Mouse (Mus musculus) midbrain, embryonic 15.5 days (tissue): ENCODE results near the gene Prpf31. TPM values are rescaled to one million over a fixed set of nuclear protein-coding genes. Genes with fewer than 3 reads are reported as not detected.

Experiments used
- ATAC-seq: fragments of 200-750 bp; cut with Nextera tagmentation; replicated peaks from 2 replicates; pipeline ENCODE4 v1.8.0; 2017; ENCODE audit warnings: moderate TSS enrichment
- H3K27ac ChIP-seq: fragments of 300-500 bp; sonication (generic); 2 replicates; pipeline ENCODE4 v1.5.1; 2015; ENCODE audit warnings: mild to moderate bottlenecking, inconsistent platforms
- H3K27me3 ChIP-seq: fragments of 300-500 bp; sonication (generic); replicated peaks from 2 replicates; pipeline ENCODE4 v1.6.1; 2015; ENCODE audit warnings: inconsistent platforms
- H3K36me3 ChIP-seq: fragments of 300-500 bp; sonication (generic); replicated peaks from 2 replicates; pipeline ENCODE4 v1.6.1; 2015; ENCODE audit warnings: inconsistent platforms
- H3K4me1 ChIP-seq: fragments of 300-500 bp; sonication (generic); 2 replicates; pipeline ENCODE4 v1.6.1; 2015; ENCODE audit warnings: inconsistent platforms
- H3K4me2 ChIP-seq: fragments of 300-500 bp; sonication (generic); 2 replicates; pipeline ENCODE4 v1.6.1; 2015; ENCODE audit warnings: inconsistent platforms, mild to moderate bottlenecking, moderate library complexity
- H3K4me3 ChIP-seq: fragments of 300-500 bp; sonication (generic); 2 replicates; pipeline ENCODE4 v1.5.1; 2015; ENCODE audit warnings: mild to moderate bottlenecking, inconsistent platforms
- H3K9ac ChIP-seq: fragments of 300-500 bp; sonication (generic); 2 replicates; pipeline ENCODE4 v1.6.1; 2015; ENCODE audit warnings: mild to moderate bottlenecking, inconsistent platforms
- H3K9me3 ChIP-seq: fragments of 300-500 bp; sonication (generic); 2 replicates; pipeline ENCODE4 v1.6.1; 2016; ENCODE audit warnings: inconsistent platforms
- WGBS: fragments of 180-500 bp; shearing (Covaris S2); methylation state at CpG from one replicate; pipeline ENCODE4 v1.1.7; 2015; ENCODE audit warnings: mixed read lengths; 5-methylcytosine and 5-hydroxymethylcytosine counted together
- polyA plus RNA-seq: library from polyadenylated mRNA; unstranded; fragments of >200 nt; fragmentation: Nextera tagmentation; extraction: Ambion mirVana; gene quantifications from 2 replicates; pipeline ENCODE4 v1.2.1, GENCODE M21; 2015

Prpf31 gene
- polyA plus RNA-seq, 1 experiment from 2014 or later = 93.2 TPM

DNA sequence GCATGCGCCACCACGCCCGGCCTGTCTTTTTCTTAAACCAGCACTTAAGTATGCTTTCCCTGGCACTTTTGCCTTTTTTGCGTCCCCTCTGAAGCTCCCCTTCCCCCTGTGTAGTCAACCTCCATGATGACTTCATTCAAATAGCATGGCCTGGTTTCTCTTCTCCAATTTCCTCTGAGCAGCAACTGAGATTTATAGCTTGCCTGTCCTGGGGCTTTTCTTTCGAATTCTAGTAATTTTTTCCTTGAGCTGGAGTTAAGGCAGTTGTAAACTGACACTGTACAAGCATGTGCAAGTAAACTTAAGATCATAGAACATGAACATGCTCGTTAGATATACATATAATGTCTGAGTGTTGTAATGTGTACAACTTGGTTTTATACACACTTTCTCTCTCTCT lies 22.4 kb upstream of the Prpf31 start:
- Histone ChIP-seq H3K4me1 (no peaks in the 10 kb centered on the region), H3K27ac (no peak overlapping the region), H3K9ac (no peak overlapping the region), H3K27me3 (no peaks in the 10 kb centered on the region), H3K9me3 (no peaks in the 10 kb centered on the region), H3K36me3 (no peaks in the 10 kb centered on the region), H3K4me2 (no peak overlapping the region), H3K4me3 (no peak overlapping the region)
- ATAC-seq = no peak
- WGBS = 90% methylated on average over 6 of the region's 6 CpGs

DNA sequence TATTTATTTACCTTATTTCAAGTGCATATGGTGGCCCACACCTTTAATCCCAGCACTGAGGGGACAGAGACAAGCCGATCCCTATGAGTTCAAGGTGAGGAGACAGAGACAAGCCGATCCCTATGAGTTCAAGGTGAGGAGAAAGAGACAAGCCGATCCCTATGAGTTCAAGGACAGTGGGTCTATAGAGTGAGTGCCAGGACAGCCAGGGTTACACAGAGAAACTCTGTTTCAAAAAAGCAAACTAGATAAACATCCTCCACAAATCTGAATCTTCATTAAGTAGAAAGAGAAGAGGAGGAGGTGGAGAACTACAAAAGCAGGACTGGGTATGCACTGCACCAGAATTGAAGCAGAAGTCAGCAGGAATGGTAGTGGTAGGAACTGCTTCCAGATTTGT lies 21.1 kb upstream of the Prpf31 start:
- Histone ChIP-seq H3K4me3 (no peak overlapping the region), H3K27ac (no peak overlapping the region), H3K36me3 (no peaks in the 10 kb centered on the region), H3K4me1 (no peaks in the 10 kb centered on the region), H3K9ac (no peak overlapping the region), H3K27me3 (no peaks in the 10 kb centered on the region), H3K4me2 (no peak overlapping the region), H3K9me3 (no peaks in the 10 kb centered on the region)
- ATAC-seq = no peak
- WGBS = 93% methylated on average over 3 of the region's 3 CpGs

DNA sequence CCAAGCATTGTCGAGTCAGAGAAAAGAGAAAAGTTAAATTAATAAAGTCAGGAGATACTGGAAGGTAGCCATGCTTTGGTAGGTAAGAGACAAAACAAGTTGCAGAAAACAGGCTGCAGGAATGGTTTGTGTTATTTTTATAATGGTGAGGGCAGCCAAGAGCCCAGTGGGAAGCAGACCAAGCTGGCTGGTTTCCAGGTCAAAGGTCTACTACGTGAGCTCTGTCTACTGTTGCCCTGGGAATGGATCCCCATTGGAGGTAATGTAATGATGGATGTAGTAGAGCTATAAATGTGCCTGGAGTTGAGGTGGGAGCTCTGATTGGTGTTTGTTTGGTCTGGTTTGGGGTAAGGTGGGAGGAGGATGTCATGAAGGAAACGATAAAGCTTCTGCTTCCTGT lies 20.7 kb upstream of the Prpf31 start:
- Histone ChIP-seq H3K9ac (no peak overlapping the region), H3K27me3 (no peaks in the 10 kb centered on the region), H3K4me1 (no peaks in the 10 kb centered on the region), H3K4me2 (no peak overlapping the region), H3K36me3 (no peaks in the 10 kb centered on the region), H3K9me3 (no peaks in the 10 kb centered on the region), H3K4me3 (no peak overlapping the region), H3K27ac (no peak overlapping the region)
- no peak for ATAC-seq
- 65% methylated on average over 3 of the region's 3 CpGs for WGBS

DNA sequence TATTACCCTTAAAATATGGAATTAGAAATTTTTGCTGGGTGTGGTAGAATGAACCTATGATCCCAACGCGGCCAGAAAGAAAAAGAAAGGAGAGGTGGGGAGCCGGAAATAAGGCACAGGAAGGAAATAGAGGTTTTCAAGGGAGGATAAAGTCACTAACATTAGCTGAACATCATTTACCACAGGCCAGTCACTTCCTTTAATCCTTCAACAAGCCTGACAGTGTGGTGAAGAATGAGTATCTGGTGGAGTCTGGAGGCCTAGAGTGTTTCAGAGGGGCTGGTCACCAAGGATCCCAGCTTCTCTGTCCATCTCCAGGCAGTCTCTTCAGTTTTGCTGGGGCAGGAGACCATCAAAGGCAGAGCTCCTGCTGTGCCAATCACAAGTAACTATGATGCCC lies 19.3 kb upstream of the Prpf31 start:
- Histone ChIP-seq H3K4me2 (no peak overlapping the region), H3K36me3 (no peaks in the 10 kb centered on the region), H3K9ac (no peak overlapping the region), H3K9me3 (no peaks in the 10 kb centered on the region), H3K27ac (no peak overlapping the region), H3K27me3 (no peaks in the 10 kb centered on the region), H3K4me3 (no peak overlapping the region), H3K4me1 (no peaks in the 10 kb centered on the region)
- 95% methylated on average over 3 of the region's 3 CpGs for WGBS
- no peak for ATAC-seq

DNA sequence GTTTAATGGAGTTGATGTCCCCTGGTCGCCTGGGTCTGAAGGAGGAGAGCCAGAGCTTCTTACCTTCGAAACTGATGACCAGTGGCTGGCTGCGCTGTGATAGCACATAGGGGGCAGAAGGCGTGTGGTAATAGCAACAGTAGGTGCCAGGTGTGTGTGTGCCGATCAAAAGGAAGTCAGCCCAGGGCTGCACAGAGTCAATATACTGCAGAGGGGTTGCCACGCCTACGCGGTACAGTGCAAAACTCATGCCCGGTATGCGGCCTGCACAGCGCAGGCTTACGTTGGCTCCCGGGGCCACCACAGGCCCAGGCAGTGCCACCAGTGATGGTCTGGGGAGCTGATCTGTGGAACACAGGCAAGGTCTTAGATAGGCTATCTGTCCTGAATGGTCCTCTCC lies 18.8 kb upstream of the Prpf31 start:
- no peak overlapping the region for H3K9ac ChIP-seq
- no peak overlapping the region for H3K27ac ChIP-seq
- no peak overlapping the region for H3K4me2 ChIP-seq
- H3K4me3 ChIP-seq = no peak overlapping the region
- no peaks in the 10 kb centered on the region for H3K9me3 ChIP-seq
- no peaks in the 10 kb centered on the region for H3K4me1 ChIP-seq
- no peaks in the 10 kb centered on the region for H3K27me3 ChIP-seq
- H3K36me3 ChIP-seq = no peaks in the 10 kb centered on the region
- WGBS = 90% methylated on average over 12 of the region's 13 CpGs
- no peak for ATAC-seq

DNA sequence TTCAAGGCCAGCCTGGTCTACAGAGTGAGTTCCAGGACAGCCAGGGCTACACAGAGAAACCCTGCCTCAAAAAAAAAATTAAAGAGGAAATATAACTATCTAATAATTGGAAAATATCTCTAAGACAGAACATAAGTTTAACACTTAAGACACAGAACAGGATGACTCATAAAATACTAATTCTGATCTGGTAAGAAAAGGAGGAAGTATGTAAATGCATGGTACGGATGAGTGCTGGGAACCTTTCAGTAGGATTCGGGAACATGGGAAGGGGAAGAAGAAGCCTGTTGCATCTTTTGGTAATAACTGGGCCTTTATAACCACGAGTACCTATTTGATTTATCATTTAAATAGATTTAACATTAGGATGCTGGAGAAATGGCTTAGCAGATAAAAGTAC lies 15.8 kb upstream of the Prpf31 start:
- Histone ChIP-seq H3K27ac (no peak overlapping the region), H3K4me3 (no peak overlapping the region), H3K4me2 (no peak overlapping the region), H3K4me1 (peaks cover 19% of the 10 kb centered on the region), H3K36me3 (no peaks in the 10 kb centered on the region), H3K27me3 (no peaks in the 10 kb centered on the region), H3K9me3 (no peaks in the 10 kb centered on the region), H3K9ac (no peak overlapping the region)
- WGBS = 86% methylated on average over 3 of the region's 3 CpGs
- no peak for ATAC-seq

DNA sequence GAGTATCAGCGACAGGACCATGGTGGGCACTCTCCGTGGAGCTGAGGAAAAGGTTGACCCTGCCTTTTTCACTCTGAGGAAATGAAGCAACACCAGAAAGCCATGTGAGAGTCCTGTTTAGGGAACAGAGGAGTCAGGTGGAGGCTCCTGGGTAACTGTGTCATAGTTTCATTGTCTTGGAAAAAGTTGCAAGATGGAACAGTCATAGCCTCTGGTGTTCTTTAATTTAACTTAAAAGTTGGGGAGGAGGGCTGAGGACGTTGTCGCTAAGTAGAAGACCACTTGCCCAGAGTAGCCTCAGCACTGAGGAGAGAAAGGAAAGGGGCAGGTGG lies 13.8 kb upstream of the Prpf31 start, which contains the start of gene Oscar:
Oscar (minus strand) TSS at position 101 of the 332 bp plus-strand sequence.
- peaks cover 21% of the 10 kb centered on the region for H3K4me1 ChIP-seq
- 0 out of 2 replicates have a peak within 1 kb of the TSS, but pooled peaks have one; percentile 68 for H3K9ac ChIP-seq
- no peaks in the 10 kb centered on the region for H3K27me3 ChIP-seq
- 0 out of 2 replicates have a peak within 1 kb of the TSS, but pooled peaks have one; percentile 5 for H3K27ac ChIP-seq
- 85% methylated on average over 4 of the region's 4 CpGs for WGBS
- no peak for ATAC-seq
- H3K9me3 ChIP-seq = no peaks in the 10 kb centered on the region
- H3K36me3 ChIP-seq = 0 out of 2 replicates have a peak, but pooled peaks cover 11% of the 10 kb centered on the region
- peak within 1 kb of the TSS; percentile 68 for H3K4me3 ChIP-seq
- H3K4me2 ChIP-seq = peak within 1 kb of the TSS; percentile 58

DNA sequence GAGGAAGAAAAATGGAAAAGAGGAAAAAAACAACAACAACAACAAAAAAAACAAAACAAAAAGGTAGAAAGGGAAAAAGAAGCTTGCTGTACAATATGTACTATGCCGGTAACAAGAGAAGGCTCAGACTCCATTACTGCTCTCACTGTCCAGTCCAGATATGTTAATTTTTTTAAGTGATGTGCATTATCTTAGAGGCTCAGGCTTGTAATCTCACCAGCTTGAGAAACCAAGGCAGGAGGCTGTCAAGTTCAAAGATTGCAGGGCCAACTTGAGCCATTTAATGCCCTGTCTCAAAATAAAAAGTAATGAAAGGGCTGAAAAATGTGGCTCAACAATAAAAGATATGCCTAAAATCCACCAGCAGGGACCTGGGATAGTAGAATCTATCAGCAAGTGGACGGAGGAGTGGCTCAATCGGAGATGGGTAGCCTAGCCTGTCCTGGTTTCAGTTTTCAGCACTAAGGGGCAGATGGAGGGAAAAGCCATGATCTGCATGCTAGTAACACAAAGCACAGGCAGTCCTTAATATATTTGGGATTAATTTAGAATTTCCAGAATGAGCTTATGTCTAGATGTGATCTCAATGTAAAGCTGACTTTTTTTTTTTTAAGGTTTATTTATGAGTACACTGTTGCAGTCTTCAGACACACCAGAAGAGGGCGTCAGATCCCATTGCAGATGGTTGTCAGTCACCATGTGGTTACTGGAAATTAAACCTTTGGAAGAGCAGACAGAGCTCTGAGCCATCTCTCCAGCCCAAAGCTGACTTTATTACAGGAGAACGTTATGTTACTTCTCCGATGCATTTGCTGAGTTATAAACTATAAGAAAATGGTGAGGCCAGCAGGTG lies 13.2 kb upstream of the Prpf31 start:
- H3K27ac ChIP-seq = 0 out of 2 replicates have a peak overlapping the region, but pooled peaks have one; percentile 76
- H3K4me1 ChIP-seq = peaks cover 21% of the 10 kb centered on the region
- H3K27me3 ChIP-seq = no peaks in the 10 kb centered on the region
- H3K9me3 ChIP-seq = no peaks in the 10 kb centered on the region
- ATAC-seq = peak; percentile 51
- H3K9ac ChIP-seq = peak overlapping the region; percentile 68; the same call in 1 of the 2 replicates
- 43% methylated on average over 6 of the region's 6 CpGs for WGBS
- H3K4me3 ChIP-seq = peak overlapping the region; percentile 68
- H3K4me2 ChIP-seq = peak overlapping the region; percentile 58
- 0 out of 2 replicates have a peak, but pooled peaks cover 12% of the 10 kb centered on the region for H3K36me3 ChIP-seq

DNA sequence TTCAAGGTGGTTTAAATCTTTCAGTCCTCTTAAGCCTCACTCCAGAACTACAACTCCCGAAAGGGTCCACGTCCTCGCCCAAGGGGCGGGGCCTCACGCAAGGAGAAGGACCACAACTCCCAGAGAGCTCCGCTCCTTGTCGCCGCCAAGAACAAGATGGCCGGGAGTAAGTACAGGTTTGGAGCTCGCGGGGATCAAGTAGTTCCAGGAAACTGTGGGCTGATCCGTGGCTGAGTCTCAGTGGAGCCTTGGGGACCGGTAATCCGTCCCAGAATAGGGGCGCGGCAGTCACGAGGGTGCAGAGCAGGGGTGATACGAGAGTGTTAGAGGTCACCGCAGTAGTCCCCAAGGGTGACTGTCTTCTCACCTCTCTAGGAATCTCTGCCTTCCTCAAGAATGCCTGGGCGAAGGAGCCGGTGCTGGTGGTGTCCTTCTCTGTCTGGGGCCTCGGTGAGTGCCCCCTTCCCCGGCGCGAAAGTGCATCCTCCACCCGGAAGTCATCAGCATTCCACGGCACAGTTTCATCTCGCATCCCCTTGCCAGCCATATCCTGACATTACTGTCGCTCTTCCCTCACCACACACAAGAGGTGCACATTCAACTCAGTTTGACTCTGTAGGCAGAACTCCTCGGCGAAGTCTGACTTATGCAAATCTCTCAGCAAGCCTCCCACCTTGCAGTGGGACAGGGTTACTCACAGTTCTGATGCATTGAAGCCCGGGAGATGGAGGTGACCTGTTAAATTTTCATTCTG lies 12.4 kb upstream of the Prpf31 start, which contains the start of gene Ndufa3:
Ndufa3 (plus strand) TSS at position 132 of the 754 bp plus-strand sequence.
- Histone ChIP-seq H3K4me1 (peaks cover 21% of the 10 kb centered on the region), H3K4me2 (peak within 1 kb of the TSS; percentile 58), H3K27me3 (no peaks in the 10 kb centered on the region), H3K27ac (peak within 1 kb of the TSS; percentile 76), H3K9ac (peak within 1 kb of the TSS; percentile 68), H3K36me3 (peaks cover 12% of the 10 kb centered on the region; the same call in 1 of the 2 replicates), H3K9me3 (no peaks in the 10 kb centered on the region), H3K4me3 (peak within 1 kb of the TSS; percentile 68)
- WGBS = 2% methylated on average over 32 of the region's 32 CpGs
- ATAC-seq = peak; percentile 96

DNA sequence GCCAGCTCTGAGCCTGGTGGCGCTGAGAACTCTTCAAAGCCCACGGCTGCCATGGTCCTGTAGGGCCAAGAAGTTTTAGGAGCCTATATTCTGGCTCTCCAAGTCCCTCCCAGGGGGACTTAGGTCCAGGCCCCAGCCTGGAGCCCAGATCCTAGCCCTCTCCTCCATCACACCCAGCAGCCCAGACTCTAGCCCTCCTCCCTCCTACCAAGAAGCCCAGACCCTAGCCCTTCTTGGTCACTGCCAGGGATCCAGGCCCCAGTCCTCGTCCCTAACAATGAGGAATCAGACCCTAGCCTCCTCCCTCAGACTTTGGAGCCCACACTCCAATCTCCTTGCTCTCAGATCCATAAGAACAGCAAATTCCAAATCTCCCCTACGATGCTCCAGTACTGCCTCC lies 755 bp upstream of the Prpf31 start:
- Histone ChIP-seq H3K27ac (peak overlapping the region; percentile 84), H3K4me2 (peak overlapping the region; percentile 98), H3K27me3 (no peaks in the 10 kb centered on the region), H3K4me3 (peak overlapping the region; percentile 68), H3K36me3 (peaks cover 7% of the 10 kb centered on the region), H3K9ac (peak overlapping the region; percentile 73), H3K9me3 (no peaks in the 10 kb centered on the region), H3K4me1 (peaks cover 27% of the 10 kb centered on the region)
- ATAC-seq = peak; percentile 75
- 42% methylated on average over 4 of the region's 4 CpGs for WGBS

DNA sequence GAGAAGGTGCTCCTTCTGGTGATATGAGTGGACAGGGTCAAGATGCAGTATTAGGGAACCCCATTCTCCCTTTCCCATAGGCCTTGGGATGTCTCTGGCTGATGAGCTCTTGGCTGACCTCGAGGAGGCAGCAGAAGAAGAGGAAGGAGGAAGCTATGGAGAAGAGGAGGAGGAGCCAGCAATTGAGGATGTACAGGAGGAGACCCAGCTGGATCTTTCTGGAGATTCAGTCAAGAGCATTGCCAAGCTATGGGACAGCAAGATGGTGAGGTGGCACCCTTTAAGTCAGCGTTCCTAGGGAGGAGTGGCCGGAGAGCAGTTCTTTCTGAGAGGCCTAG lies 662 bp downstream of the Prpf31 start:
- Histone ChIP-seq H3K4me2 (peak overlapping the region; percentile 98), H3K27me3 (no peaks in the 10 kb centered on the region), H3K9me3 (no peaks in the 10 kb centered on the region), H3K9ac (peak overlapping the region; percentile 53), H3K4me1 (peaks cover 27% of the 10 kb centered on the region), H3K27ac (no peak overlapping the region), H3K36me3 (peaks cover 5% of the 10 kb centered on the region), H3K4me3 (peak overlapping the region; percentile 68)
- 66% methylated on average over 3 of the region's 3 CpGs for WGBS
- no peak for ATAC-seq

DNA sequence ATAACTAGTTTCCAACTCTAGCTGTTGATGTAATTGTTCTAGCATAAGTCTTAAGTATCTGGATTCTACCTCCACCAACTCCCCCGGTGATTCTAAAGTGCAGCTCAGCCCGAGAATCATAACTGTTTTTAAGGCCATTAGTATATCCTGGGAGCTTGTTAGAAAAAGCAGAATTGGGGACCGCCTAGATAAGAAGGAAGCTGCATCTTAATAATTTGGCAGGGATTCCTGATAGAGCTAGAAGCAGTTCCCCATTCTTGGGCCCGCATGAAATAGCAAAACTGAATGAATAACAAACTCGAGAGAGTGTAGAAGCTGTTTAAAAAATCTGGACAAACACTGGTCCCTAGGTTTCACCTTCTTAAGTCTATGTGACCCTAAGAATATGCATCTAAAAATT lies 13.6 kb downstream of the Prpf31 start:
- no peaks in the 10 kb centered on the region for H3K27me3 ChIP-seq
- WGBS = 74% methylated on average over 5 of the region's 5 CpGs
- no peak overlapping the region for H3K27ac ChIP-seq
- H3K9me3 ChIP-seq = no peaks in the 10 kb centered on the region
- H3K4me3 ChIP-seq = no peak overlapping the region
- H3K36me3 ChIP-seq = peaks cover 25% of the 10 kb centered on the region
- no peak overlapping the region for H3K9ac ChIP-seq
- peaks cover 29% of the 10 kb centered on the region for H3K4me1 ChIP-seq
- ATAC-seq = no peak
- no peak overlapping the region for H3K4me2 ChIP-seq
